Mouse (Mus musculus) layer of hippocampus, adult 11-12 months (tissue): Measurements from ENCODE around the gene Syt1.

ENCODE experiments used
- DNase-seq: peaks from one replicate; pipeline ENCODE4 v3.0.0; 2022; ENCODE audit warnings: low spot score

The Syt1 gene

GRCm38 (mm10) chr10:108753304-108753703 is 257.5 kb downstream of the Syt1 start:
- DNase-seq = no peak

- no peak for DNase-seq
These were observed 267.0 kb downstream of the Syt1 start for GRCm38 (mm10) chr10:108743759-108744158.

- peak; percentile 33 for DNase-seq
These were observed 276.8 kb downstream of the Syt1 start for GRCm38 (mm10) chr10:108733982-108734381.

GRCm38 (mm10) chr10:108728961-108729360 is 281.8 kb downstream of the Syt1 start:
- no peak for DNase-seq

GRCm38 (mm10) chr10:108726391-108726790 is 284.4 kb downstream of the Syt1 start:
- DNase-seq = no peak

- no peak for DNase-seq
These were observed 285.9 kb downstream of the Syt1 start for GRCm38 (mm10) chr10:108724878-108725277.

- DNase-seq = peak; percentile 42
These were observed 300.3 kb downstream of the Syt1 start for GRCm38 (mm10) chr10:108710514-108710913.

GRCm38 (mm10) chr10:108705658-108706057 is 305.1 kb downstream of the Syt1 start:
- DNase-seq = no peak

GRCm38 (mm10) chr10:108701361-108702128 is 309.2 kb downstream of the Syt1 start:
- DNase-seq = no peak

GRCm38 (mm10) chr10:108699946-108700345 is 310.8 kb downstream of the Syt1 start, which contains the start of gene Gm5136:
Gene Gm5136 (minus strand): TSS chr10:108700160.
- DNase-seq = no peak

GRCm38 (mm10) chr10:108697062-108697461 is 313.7 kb downstream of the Syt1 start:
- no peak for DNase-seq

- DNase-seq = no peak
These were observed 319.8 kb downstream of the Syt1 start for GRCm38 (mm10) chr10:108690954-108691353.

GRCm38 (mm10) chr10:108686696-108687095 is 324.1 kb downstream of the Syt1 start:
- DNase-seq = no peak

- DNase-seq = peak; percentile 46
These were observed 330.9 kb downstream of the Syt1 start for GRCm38 (mm10) chr10:108679675-108680390.

GRCm38 (mm10) chr10:108677053-108677452 is 333.7 kb downstream of the Syt1 start:
- no peak for DNase-seq

GRCm38 (mm10) chr10:108668944-108669343 is 341.8 kb downstream of the Syt1 start:
- no peak for DNase-seq

GRCm38 (mm10) chr10:108660295-108660694 is 350.5 kb downstream of the Syt1 start:
- no peak for DNase-seq

- no peak for DNase-seq
These were observed 352.5 kb downstream of the Syt1 start for GRCm38 (mm10) chr10:108658300-108658699.

GRCm38 (mm10) chr10:108657669-108658068 is 353.1 kb downstream of the Syt1 start:
- DNase-seq = no peak

GRCm38 (mm10) chr10:108656898-108657297 is 353.9 kb downstream of the Syt1 start:
- no peak for DNase-seq

- DNase-seq = no peak
These were observed 355.7 kb downstream of the Syt1 start for GRCm38 (mm10) chr10:108655074-108655473.

- no peak for DNase-seq
These were observed 358.0 kb downstream of the Syt1 start for GRCm38 (mm10) chr10:108652831-108653230.

GRCm38 (mm10) chr10:108652066-108652465 is 358.7 kb downstream of the Syt1 start:
- DNase-seq = no peak
